Mouse (Mus musculus) forebrain, embryonic 15.5 days (tissue): ENCODE data around the gene Olfr390. TPM values are rescaled to one million over a fixed set of nuclear protein-coding genes. Genes with fewer than 3 reads are reported as not detected.

Experiments
- ATAC-seq: fragments of 200-750 bp; cut with Nextera tagmentation; replicated peaks from 2 replicates; pipeline ENCODE4 v1.8.0; 2017; ENCODE audit warnings: mild to moderate bottlenecking, moderate TSS enrichment, moderate library complexity
- H3K27ac ChIP-seq: fragments of 300-500 bp; sonication (generic); replicated peaks from 2 replicates; pipeline ENCODE4 v1.5.1; 2015; ENCODE audit warnings: mild to moderate bottlenecking, inconsistent platforms
- H3K27me3 ChIP-seq: fragments of 300-500 bp; sonication (generic); 2 replicates; pipeline ENCODE4 v1.6.1; 2015; ENCODE audit warnings: inconsistent platforms
- H3K36me3 ChIP-seq: fragments of 300-500 bp; sonication (generic); 2 replicates; pipeline ENCODE4 v1.6.1; 2015; ENCODE audit warnings: mild to moderate bottlenecking, inconsistent platforms
- H3K4me1 ChIP-seq: fragments of 300-500 bp; sonication (generic); 2 replicates; pipeline ENCODE4 v1.6.1; 2015; ENCODE audit warnings: inconsistent platforms
- H3K4me2 ChIP-seq: fragments of 300-500 bp; sonication (generic); replicated peaks from 2 replicates; pipeline ENCODE4 v1.6.1; 2015; ENCODE audit warnings: mild to moderate bottlenecking, inconsistent platforms
- H3K4me3 ChIP-seq: fragments of 300-500 bp; sonication (generic); 2 replicates; pipeline ENCODE4 v1.5.1; 2015; ENCODE audit warnings: mild to moderate bottlenecking, inconsistent platforms
- H3K9ac ChIP-seq: fragments of 300-500 bp; sonication (generic); replicated peaks from 2 replicates; pipeline ENCODE4 v1.6.1; 2015; ENCODE audit warnings: mild to moderate bottlenecking, inconsistent platforms
- H3K9me3 ChIP-seq: fragments of 300-500 bp; sonication (generic); 2 replicates; pipeline ENCODE4 v1.6.1; 2016; ENCODE audit warnings: inconsistent platforms
- WGBS: fragments of 180-500 bp; shearing (Covaris S2); methylation state at CpG from one replicate; pipeline ENCODE4 v1.1.7; 2015; ENCODE audit warnings: mixed read lengths; 5-methylcytosine and 5-hydroxymethylcytosine counted together
- polyA plus RNA-seq: library from polyadenylated mRNA; unstranded; fragments of >200 nt; fragmentation: Nextera tagmentation; extraction: Ambion mirVana; gene quantifications from 2 replicates; pipeline ENCODE4 v1.2.1, GENCODE M21; 2015

Olfr390 gene
- not detected in 2 replicates for polyA plus RNA-seq

DNA sequence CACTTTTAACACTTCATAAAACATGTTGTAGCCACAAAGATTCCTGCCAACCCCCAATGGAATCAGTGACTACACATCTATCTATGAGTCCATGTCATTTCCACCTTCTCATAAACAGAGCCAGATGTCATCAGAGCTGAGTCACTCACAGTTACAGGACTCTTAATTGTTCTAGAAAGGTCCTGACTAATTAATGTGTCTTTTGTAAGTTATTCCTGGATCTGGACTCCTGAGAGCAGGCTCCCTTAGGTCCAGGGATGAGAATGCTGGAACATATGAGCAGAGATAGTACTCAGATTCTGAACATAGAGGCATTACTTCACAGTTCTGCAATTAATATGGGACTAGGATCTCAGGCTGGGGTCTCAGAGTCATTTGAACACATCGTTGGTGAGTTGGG lies at the start of gene Olfr390:
Gene Olfr390, plus strand, starts transcription at position 301 of the 400 bp plus-strand sequence.
- 55% methylated on average over 1 of the region's 1 CpGs for WGBS
- Histone ChIP-seq H3K9me3 (0 out of 2 replicates have a peak, but pooled peaks cover 3% of the 10 kb centered on the region), H3K9ac (no peak within 1 kb of the TSS), H3K4me2 (no peak within 1 kb of the TSS), H3K27ac (no peak within 1 kb of the TSS), H3K4me1 (no peaks in the 10 kb centered on the region), H3K4me3 (no peak within 1 kb of the TSS), H3K36me3 (no peaks in the 10 kb centered on the region), H3K27me3 (no peaks in the 10 kb centered on the region)
- no peak for ATAC-seq

DNA sequence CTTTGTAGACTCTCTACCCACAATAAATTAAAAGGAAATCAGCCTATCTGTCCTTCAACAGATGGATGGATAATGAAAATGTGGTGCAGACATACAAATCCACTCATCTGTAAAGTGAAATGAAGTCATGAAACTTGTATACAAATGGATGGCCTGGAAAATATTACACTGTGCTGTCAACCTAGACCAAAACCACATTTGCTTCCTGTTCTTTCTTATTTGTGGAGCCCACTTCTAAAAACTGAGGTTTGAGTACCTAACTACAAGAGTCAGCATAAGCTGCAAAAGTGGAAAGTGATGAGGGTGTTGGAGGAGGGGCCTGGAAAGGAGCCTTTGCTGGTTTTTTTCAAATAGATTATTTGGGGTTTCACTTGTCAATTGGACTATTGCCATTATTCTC lies 23.6 kb upstream of the Olfr390 start:
- H3K27me3 ChIP-seq, result no peaks in the 10 kb centered on the region
- no peak overlapping the region for H3K4me3 ChIP-seq
- H3K9ac ChIP-seq, result no peak overlapping the region
- H3K4me1 ChIP-seq, result no peaks in the 10 kb centered on the region
- H3K9me3 ChIP-seq, result peaks cover 16% of the 10 kb centered on the region; the same call in 1 of the 2 replicates
- H3K4me2 ChIP-seq, result no peak overlapping the region
- ATAC-seq, result no peak
- H3K36me3 ChIP-seq, result no peaks in the 10 kb centered on the region
- H3K27ac ChIP-seq, result no peak overlapping the region

DNA sequence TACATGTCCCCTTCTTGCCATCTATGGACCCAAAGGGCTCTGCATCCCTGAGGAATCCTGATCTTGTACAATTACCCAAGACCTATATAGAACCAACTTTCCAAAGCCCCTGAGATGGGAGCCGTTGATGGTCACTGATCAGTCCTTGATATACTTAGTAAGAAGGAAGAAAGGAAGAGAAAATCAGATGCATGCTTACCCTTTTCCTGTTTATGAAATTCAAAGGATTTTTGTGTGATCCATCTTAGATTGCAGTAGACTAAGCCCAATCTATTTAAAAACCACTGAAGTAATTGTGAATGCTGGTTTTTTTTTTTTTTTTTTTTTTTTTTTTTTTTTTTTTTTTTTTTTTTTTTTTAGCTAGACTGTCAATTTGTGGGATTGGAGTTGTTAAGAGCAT lies 2.2 kb upstream of the Olfr390 start, which contains the start of gene Olfr389:
Gene Olfr389, minus strand, starts transcription at position 101 of the 400 bp plus-strand sequence.
- H3K4me3 ChIP-seq, result no peak within 1 kb of the TSS
- ATAC-seq, result no peak
- no peak within 1 kb of the TSS for H3K4me2 ChIP-seq
- H3K36me3 ChIP-seq, result no peaks in the 10 kb centered on the region
- peaks cover 11% of the 10 kb centered on the region; the same call in 1 of the 2 replicates for H3K9me3 ChIP-seq
- no peaks in the 10 kb centered on the region for H3K27me3 ChIP-seq
- 80% methylated on average over 1 of the region's 1 CpGs for WGBS
- no peaks in the 10 kb centered on the region for H3K4me1 ChIP-seq
- H3K27ac ChIP-seq, result no peak within 1 kb of the TSS
- H3K9ac ChIP-seq, result no peak within 1 kb of the TSS

DNA sequence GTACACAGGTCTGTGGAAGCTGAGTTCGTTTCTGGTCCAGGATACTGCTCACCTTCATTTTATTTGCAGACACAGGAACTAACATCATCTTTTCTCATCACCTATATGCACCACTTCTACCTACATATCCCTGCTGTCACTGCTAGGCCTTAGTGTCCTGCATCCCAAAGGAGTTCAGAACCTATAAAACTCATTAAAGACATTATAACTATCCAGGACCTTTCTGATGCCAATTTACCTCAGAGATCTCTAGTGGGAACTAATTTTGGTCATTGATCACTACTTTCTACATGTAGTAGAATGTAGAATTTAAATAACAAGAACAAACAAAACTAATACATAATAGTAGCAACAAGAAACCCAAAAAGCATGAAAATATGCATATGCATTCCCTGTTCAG lies 20.2 kb downstream of the Olfr390 start, which contains the start of gene Olfr391-ps:
Gene Olfr391-ps, minus strand, starts transcription at position 101 of the 400 bp plus-strand sequence.
- Histone ChIP-seq H3K27me3 (no peaks in the 10 kb centered on the region), H3K4me3 (no peak within 1 kb of the TSS), H3K4me1 (no peaks in the 10 kb centered on the region), H3K36me3 (no peaks in the 10 kb centered on the region), H3K4me2 (no peak within 1 kb of the TSS), H3K27ac (no peak within 1 kb of the TSS), H3K9me3 (no peaks in the 10 kb centered on the region), H3K9ac (no peak within 1 kb of the TSS)
- WGBS, result 16% methylated on average over 1 of the region's 1 CpGs
- ATAC-seq, result no peak

DNA sequence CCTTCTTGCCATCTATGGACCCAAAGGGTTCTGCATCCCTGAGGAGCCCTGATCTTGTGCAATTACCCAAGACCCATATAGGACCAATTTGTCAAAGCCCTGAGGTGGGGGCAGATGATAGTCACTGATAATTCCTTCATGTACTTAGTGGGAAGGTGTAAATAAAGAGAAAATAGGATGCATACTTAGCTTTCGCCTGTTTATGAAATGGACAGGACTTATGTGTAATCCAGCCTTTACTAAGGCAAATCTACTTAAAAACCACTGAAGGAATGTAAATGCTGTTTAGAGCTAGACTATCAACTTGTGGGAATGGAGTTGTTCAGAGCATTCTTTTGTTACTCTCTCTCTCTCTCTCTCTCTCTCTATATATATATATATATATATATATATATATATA lies 34.2 kb downstream of the Olfr390 start, which contains the start of gene Olfr392:
Gene Olfr392, minus strand, starts transcription at position 101 of the 400 bp plus-strand sequence.
- 79% methylated on average over 1 of the region's 1 CpGs for WGBS

More for the DNA sequence above, 34.2 kb downstream of the Olfr390 start, which contains the start of gene Olfr392:
- no peak within 1 kb of the TSS for H3K4me3 ChIP-seq
- H3K36me3 ChIP-seq, result no peaks in the 10 kb centered on the region
- no peak within 1 kb of the TSS for H3K9ac ChIP-seq
- no peaks in the 10 kb centered on the region for H3K27me3 ChIP-seq
- H3K4me2 ChIP-seq, result no peak within 1 kb of the TSS
- no peak for ATAC-seq
- no peak within 1 kb of the TSS for H3K27ac ChIP-seq
- peaks cover 7% of the 10 kb centered on the region; the same call in 1 of the 2 replicates for H3K9me3 ChIP-seq
- no peaks in the 10 kb centered on the region for H3K4me1 ChIP-seq

Other genes with a start within 250 kb of the Olfr390 start
- not detected in 2 replicates for gene Olfr385, start 190.0 kb upstream of the Olfr390 start, polyA plus RNA-seq
- not detected in 2 replicates for gene Olfr384, start 184.4 kb upstream of the Olfr390 start, polyA plus RNA-seq
- not detected in 2 replicates for gene Zfp735, start 94.2 kb upstream of the Olfr390 start, polyA plus RNA-seq
- not detected in 2 replicates for gene Olfr389, start 2.3 kb upstream of the Olfr390 start, polyA plus RNA-seq
- gene Olfr391-ps, start 20.1 kb downstream of the Olfr390 start, polyA plus RNA-seq, result not detected in 2 replicates
- not detected in 2 replicates for gene Olfr392, start 34.1 kb downstream of the Olfr390 start, polyA plus RNA-seq
- gene Olfr393, start 68.5 kb downstream of the Olfr390 start, polyA plus RNA-seq, result not detected in 2 replicates
- not detected in 2 replicates for gene Olfr394, start 107.8 kb downstream of the Olfr390 start, polyA plus RNA-seq
- not detected in 2 replicates for gene Olfr395, start 126.3 kb downstream of the Olfr390 start, polyA plus RNA-seq
- gene Olfr23, start 153.7 kb downstream of the Olfr390 start, polyA plus RNA-seq, result not detected in 2 replicates
- gene Olfr397, start 177.9 kb downstream of the Olfr390 start, polyA plus RNA-seq, result not detected in 2 replicates
- not detected in 2 replicates for gene Olfr398, start 207.4 kb downstream of the Olfr390 start, polyA plus RNA-seq